Mouse (Mus musculus) intestine, embryonic 16.5 days (tissue): ENCODE results near the gene Atpif1. TPM values are rescaled to one million over a fixed set of nuclear protein-coding genes. Genes with fewer than 3 reads are reported as not detected.

Experiments used
- ATAC-seq: fragments of 200-750 bp; cut with Nextera tagmentation; 2 replicates; pipeline ENCODE4 v1.8.0; 2017; ENCODE audit warnings: moderate TSS enrichment, moderate library complexity
- H3K27ac ChIP-seq: fragments of 300-500 bp; sonication (generic); 2 replicates; pipeline ENCODE4 v1.5.1; 2014; ENCODE audit warnings: mild to moderate bottlenecking, low read length
- H3K27me3 ChIP-seq: fragments of 300-500 bp; sonication (generic); replicated peaks from 2 replicates; pipeline ENCODE4 v1.6.1; 2014; ENCODE audit warnings: low read length, control low read depth, mixed read lengths; ENCODE audit not compliant: control insufficient read depth, insufficient read depth
- H3K36me3 ChIP-seq: fragments of 300-500 bp; sonication (generic); 2 replicates; pipeline ENCODE4 v1.6.1; 2014; ENCODE audit warnings: low read length, control low read depth; ENCODE audit not compliant: control insufficient read depth, insufficient read depth
- H3K4me1 ChIP-seq: fragments of 300-500 bp; sonication (generic); 2 replicates; pipeline ENCODE4 v1.6.1; 2014; ENCODE audit warnings: low read length, control low read depth, mixed read lengths; ENCODE audit not compliant: control insufficient read depth, insufficient read depth
- H3K4me2 ChIP-seq: fragments of 300-500 bp; sonication (generic); 2 replicates; pipeline ENCODE4 v1.6.1; 2014; ENCODE audit warnings: low read depth, low read length, control low read depth
- H3K4me3 ChIP-seq: fragments of 300-500 bp; sonication (generic); 2 replicates; pipeline ENCODE4 v1.5.1; 2014; ENCODE audit warnings: mild to moderate bottlenecking, low read length
- H3K9ac ChIP-seq: fragments of 300-500 bp; sonication (generic); 2 replicates; pipeline ENCODE4 v1.6.1; 2014; ENCODE audit warnings: low read depth, low read length
- H3K9me3 ChIP-seq: fragments of 300-500 bp; sonication (generic); 2 replicates; pipeline ENCODE4 v1.6.1; 2016; ENCODE audit warnings: low read length, control low read depth; ENCODE audit not compliant: control insufficient read depth
- WGBS: fragments of 180-500 bp; shearing (Covaris S2); extraction: QIAGEN DNeasy Blood & Tissue Kit; methylation state at CpG from one replicate; pipeline ENCODE4 v1.1.7; 2014; 5-methylcytosine and 5-hydroxymethylcytosine counted together
- polyA plus RNA-seq: library from polyadenylated mRNA; unstranded; fragments of >200 nt; fragmentation: Nextera tagmentation; extraction: Ambion mirVana; gene quantifications from 2 replicates; pipeline ENCODE4 v1.2.1, GENCODE M21; 2015

Gene Atpif1
- polyA plus RNA-seq, 1 experiment from 2014 or later = 1,379 TPM

- peak overlapping the region; percentile 46 for H3K4me3 ChIP-seq
- no peak for ATAC-seq
Observed at GRCm38 (mm10) chr4:132514555-132515135, 18.8 kb downstream of the Atpif1 start.

GRCm38 (mm10) chr4:132513395-132514273 is 19.8 kb downstream of the Atpif1 start:
- Histone ChIP-seq H3K27ac (no peak overlapping the region), H3K4me3 (no peak overlapping the region), H3K4me1 (peaks cover 11% of the 10 kb centered on the region), H3K9me3 (no peaks in the 10 kb centered on the region), H3K9ac (no peak overlapping the region), H3K4me2 (no peak overlapping the region), H3K27me3 (no peaks in the 10 kb centered on the region), H3K36me3 (no peaks in the 10 kb centered on the region)
- no peak for ATAC-seq
- 44% methylated on average over 14 of the region's 14 CpGs for WGBS

More at GRCm38 (mm10) chr4:132514555-132515135, 18.8 kb downstream of the Atpif1 start:
- Histone ChIP-seq H3K9ac (peak overlapping the region; percentile 61), H3K36me3 (no peaks in the 10 kb centered on the region), H3K9me3 (no peaks in the 10 kb centered on the region), H3K27ac (peak overlapping the region; percentile 78), H3K4me1 (peaks cover 6% of the 10 kb centered on the region), H3K4me2 (peak overlapping the region; percentile 88), H3K27me3 (no peaks in the 10 kb centered on the region)
- WGBS = 2% methylated on average over 21 of the region's 21 CpGs

- Histone ChIP-seq H3K36me3 (no peaks in the 10 kb centered on the region), H3K27ac (no peak overlapping the region), H3K4me3 (no peak overlapping the region), H3K9ac (no peak overlapping the region), H3K4me2 (no peak overlapping the region), H3K9me3 (no peaks in the 10 kb centered on the region), H3K4me1 (peaks cover 9% of the 10 kb centered on the region), H3K27me3 (no peaks in the 10 kb centered on the region)
- no peak for ATAC-seq
- 73% methylated on average over 3 of the region's 3 CpGs for WGBS
Observed at GRCm38 (mm10) chr4:132512080-132512479, 21.4 kb downstream of the Atpif1 start.

GRCm38 (mm10) chr4:132510352-132510798 is 23.1 kb downstream of the Atpif1 start, which contains the start of gene Sesn2:
Gene Sesn2 (minus strand): TSS chr4:132510501.
- H3K9me3 ChIP-seq = no peaks in the 10 kb centered on the region
- 0% methylated on average over 32 of the region's 32 CpGs for WGBS

GRCm38 (mm10) chr4:132509621-132510296 is 23.7 kb downstream of the Atpif1 start:
- Histone ChIP-seq H3K4me1 (peaks cover 6% of the 10 kb centered on the region), H3K27ac (peak overlapping the region; percentile 85), H3K4me3 (peak overlapping the region; percentile 85), H3K27me3 (no peaks in the 10 kb centered on the region), H3K36me3 (no peaks in the 10 kb centered on the region), H3K9ac (peak overlapping the region; percentile 87), H3K4me2 (peak overlapping the region; percentile 74), H3K9me3 (no peaks in the 10 kb centered on the region)
- peak; percentile 65 for ATAC-seq
- WGBS = under 1% methylated on average over 50 of the region's 52 CpGs

More at GRCm38 (mm10) chr4:132510352-132510798, 23.1 kb downstream of the Atpif1 start, which contains the start of gene Sesn2:
- Histone ChIP-seq H3K4me2 (peak within 1 kb of the TSS; percentile 74), H3K27ac (peak within 1 kb of the TSS; percentile 85), H3K9ac (peak within 1 kb of the TSS; percentile 87), H3K4me1 (peaks cover 6% of the 10 kb centered on the region), H3K36me3 (no peaks in the 10 kb centered on the region), H3K4me3 (peak within 1 kb of the TSS; percentile 85), H3K27me3 (no peaks in the 10 kb centered on the region)
- ATAC-seq = peak; percentile 94

GRCm38 (mm10) chr4:132507210-132507609 is 26.2 kb downstream of the Atpif1 start:
- Histone ChIP-seq H3K4me2 (0 out of 2 replicates have a peak overlapping the region, but pooled peaks have one; percentile 4), H3K27me3 (no peaks in the 10 kb centered on the region), H3K9ac (0 out of 2 replicates have a peak overlapping the region, but pooled peaks have one; percentile 27), H3K4me3 (no peak overlapping the region), H3K36me3 (no peaks in the 10 kb centered on the region), H3K27ac (peak overlapping the region; percentile 53; the same call in 1 of the 2 replicates), H3K4me1 (peaks cover 6% of the 10 kb centered on the region), H3K9me3 (no peaks in the 10 kb centered on the region)
- 49% methylated on average over 2 of the region's 2 CpGs for WGBS
- ATAC-seq = no peak

- Histone ChIP-seq H3K4me1 (peaks cover 6% of the 10 kb centered on the region), H3K4me2 (no peak overlapping the region), H3K9me3 (no peaks in the 10 kb centered on the region), H3K4me3 (no peak overlapping the region), H3K9ac (no peak overlapping the region), H3K36me3 (no peaks in the 10 kb centered on the region), H3K27ac (no peak overlapping the region), H3K27me3 (no peaks in the 10 kb centered on the region)
- whole genome bisulfite sequencing = 80% methylated on average over 6 of the region's 6 CpGs
- ATAC-seq = no peak
Observed at GRCm38 (mm10) chr4:132506250-132506649, 27.2 kb downstream of the Atpif1 start.

GRCm38 (mm10) chr4:132505800-132506199 is 27.7 kb downstream of the Atpif1 start:
- no peak overlapping the region for H3K4me2 ChIP-seq
- no peak overlapping the region for H3K27ac ChIP-seq
- 55% methylated on average over 10 of the region's 10 CpGs for WGBS
- H3K4me1 ChIP-seq = peaks cover 6% of the 10 kb centered on the region
- ATAC-seq = no peak
- H3K4me3 ChIP-seq = no peak overlapping the region
- no peak overlapping the region for H3K9ac ChIP-seq
- no peaks in the 10 kb centered on the region for H3K27me3 ChIP-seq
- no peaks in the 10 kb centered on the region for H3K9me3 ChIP-seq
- no peaks in the 10 kb centered on the region for H3K36me3 ChIP-seq
